Comparison of ENCODE assay signal across 16 mouse cellular contexts in the genomic region with DNA sequence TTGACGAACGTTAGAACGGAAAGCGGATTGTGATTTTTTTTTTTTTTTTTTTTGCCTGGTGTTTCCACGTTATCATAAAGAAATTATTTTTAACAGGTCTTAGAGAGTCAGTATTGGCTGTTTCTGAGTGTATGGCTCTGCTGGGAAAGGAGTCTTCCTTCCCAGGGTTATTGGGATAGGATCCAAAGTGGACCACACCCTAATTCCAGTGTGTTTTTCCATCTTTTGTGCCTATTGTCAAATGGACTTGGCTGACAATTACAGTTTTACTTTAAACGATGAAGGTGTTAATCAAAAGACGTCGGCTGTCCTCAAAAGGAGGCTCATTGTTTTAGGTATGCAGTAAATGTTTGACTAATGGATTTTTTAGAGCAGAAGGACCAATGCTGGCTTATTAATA. TPM values are rescaled to one million over a fixed set of nuclear protein-coding genes. Genes with fewer than 3 reads are reported as not detected.
DNase-seq lines count a peak whose midpoint lies in the region; ATAC-seq and TF ChIP-seq lines count a peak whose summit lies in the region.
"Had no signal": no experiment of that assay in that cellular context is flagged by ENCODE, and none has a peak within 500 bp of the region (broad histone marks: within the 10 kb centered on the region; RNA-seq: fewer than 3 reads in every experiment).

No protein-coding gene starts in this region.

- H3K4me3 ChIP-seq in heart, adult 2 months: no peak overlapping the region
- H3K4me3 ChIP-seq in heart, embryonic 11.5 days (ENCODE audit: low read depth, low read length): no peak overlapping the region
- H3K4me3 ChIP-seq in kidney, adult 2 months (ENCODE audit: insufficient read depth, low read depth, low read length): no peak overlapping the region
- H3K4me3 ChIP-seq in kidney, embryonic 15.5 days (replicated peaks): no peak overlapping the region
- peak overlapping the region; percentile 82; the same call in 1 of the 2 replicates for H3K4me3 ChIP-seq in testis, adult 2 months (ENCODE audit: control insufficient read depth, low read depth, low read length)
- H3K4me3 ChIP-seq: hindbrain, embryonic 12.5 days; limb, embryonic 13.5 days; liver, embryonic 13.5 days; lung, embryonic 15.5 days; neural tube, embryonic 13.5 days had no signal

- WGBS in heart, adult 2 months: 34% methylated on average over 8 of the region's 8 CpGs
- 71% methylated on average over 8 of the region's 8 CpGs for WGBS in heart, embryonic 11.5 days (ENCODE audit: insufficient replicate concordance)
- 54% methylated on average over 8 of the region's 8 CpGs for WGBS in kidney, adult 2 months
- 68% methylated on average over 8 of the region's 8 CpGs for WGBS in kidney, embryonic 15.5 days

- no peaks in the 10 kb centered on the region for H3K9me3 ChIP-seq in heart, embryonic 11.5 days (replicated peaks; ENCODE audit: control insufficient read depth, low read length)
- H3K9me3 ChIP-seq in kidney, embryonic 15.5 days (replicated peaks): no peaks in the 10 kb centered on the region
- H3K9me3 ChIP-seq: hindbrain, embryonic 12.5 days; limb, embryonic 13.5 days; liver, embryonic 13.5 days; lung, embryonic 15.5 days; neural tube, embryonic 13.5 days had no signal

- no peak overlapping the region for H3K4me2 ChIP-seq in heart, embryonic 11.5 days
- no peak overlapping the region for H3K4me2 ChIP-seq in kidney, embryonic 15.5 days
- H3K4me2 ChIP-seq: hindbrain, embryonic 12.5 days; limb, embryonic 13.5 days; liver, embryonic 13.5 days; lung, embryonic 15.5 days; neural tube, embryonic 13.5 days had no signal

- H3K79me2 ChIP-seq in heart, adult 2 months (replicated peaks; ENCODE audit: control insufficient read depth, insufficient read depth, low read length): peaks cover 5% of the 10 kb centered on the region; the same call in 1 of the 2 replicates

- H3K27ac ChIP-seq in heart, adult 2 months: peak overlapping the region; percentile 81
- no peak overlapping the region for H3K27ac ChIP-seq in heart, embryonic 11.5 days (ENCODE audit: low read depth, low read length)
- no peak overlapping the region for H3K27ac ChIP-seq in kidney, adult 2 months (ENCODE audit: insufficient read depth, low read depth, low read length)
- H3K27ac ChIP-seq in kidney, embryonic 15.5 days: no peak overlapping the region
- H3K27ac ChIP-seq in testis, adult 2 months (ENCODE audit: control insufficient read depth, insufficient read depth, low read depth, low read length): no peak overlapping the region
- H3K27ac ChIP-seq: hindbrain, embryonic 12.5 days; limb, embryonic 13.5 days; liver, embryonic 13.5 days; lung, embryonic 15.5 days; neural tube, embryonic 13.5 days had no signal

- no peak for TF ChIP-seq EP300 in heart, adult 2 months (IDR thresholded peaks at IDR 0.05; ENCODE audit: insufficient read depth, low read depth, low read length)

- peaks cover 7% of the 10 kb centered on the region for H3K4me1 ChIP-seq in heart, adult 2 months (ENCODE audit: control insufficient read depth, insufficient read depth, low read length)
- H3K4me1 ChIP-seq in heart, embryonic 11.5 days (ENCODE audit: control insufficient read depth, insufficient read depth, low read length): peaks cover 4% of the 10 kb centered on the region; the same call in 1 of the 2 replicates
- H3K4me1 ChIP-seq in kidney, adult 2 months (ENCODE audit: control insufficient read depth, insufficient read depth, low read length): peaks cover 5% of the 10 kb centered on the region
- H3K4me1 ChIP-seq in kidney, embryonic 15.5 days: peaks cover 21% of the 10 kb centered on the region
- peaks cover 13% of the 10 kb centered on the region for H3K4me1 ChIP-seq in testis, adult 2 months (ENCODE audit: control insufficient read depth, insufficient read depth, low read length)

- no peak for TF ChIP-seq POLR2A in heart, adult 2 months (IDR thresholded peaks at IDR 0.05; ENCODE audit: insufficient read depth, low read depth, low read length)
- TF ChIP-seq POLR2A in kidney, adult 2 months (IDR thresholded peaks at IDR 0.05; ENCODE audit: low read depth, low read length): no peak
- no peak for TF ChIP-seq POLR2A in testis, adult 2 months (IDR thresholded peaks at IDR 0.05; ENCODE audit: control insufficient read depth, low read depth, low read length)

- H3K36me3 ChIP-seq in heart, adult 2 months (ENCODE audit: control insufficient read depth, insufficient read depth, low read length): peaks cover 5% of the 10 kb centered on the region; the same call in 1 of the 2 replicates
- no peaks in the 10 kb centered on the region for H3K36me3 ChIP-seq in heart, embryonic 11.5 days (ENCODE audit: control insufficient read depth, insufficient read depth, low read length)
- no peaks in the 10 kb centered on the region for H3K36me3 ChIP-seq in kidney, adult 2 months (ENCODE audit: control insufficient read depth, insufficient read depth, low read length)
- H3K36me3 ChIP-seq in kidney, embryonic 15.5 days: no peaks in the 10 kb centered on the region
- H3K36me3 ChIP-seq in testis, adult 2 months (ENCODE audit: control insufficient read depth, insufficient read depth, low read length): no peaks in the 10 kb centered on the region
- H3K36me3 ChIP-seq: hindbrain, embryonic 12.5 days; limb, embryonic 13.5 days; liver, embryonic 13.5 days; lung, embryonic 15.5 days; neural tube, embryonic 13.5 days had no signal

- no peaks in the 10 kb centered on the region for H3K27me3 ChIP-seq in heart, adult 2 months (ENCODE audit: control insufficient read depth, insufficient read depth, low read length)
- H3K27me3 ChIP-seq in heart, embryonic 11.5 days (ENCODE audit: control insufficient read depth, insufficient read depth, low read length): no peaks in the 10 kb centered on the region
- no peaks in the 10 kb centered on the region for H3K27me3 ChIP-seq in kidney, adult 2 months (replicated peaks; ENCODE audit: control insufficient read depth, insufficient read depth, low read length)
- no peaks in the 10 kb centered on the region for H3K27me3 ChIP-seq in kidney, embryonic 15.5 days
- H3K27me3 ChIP-seq in testis, adult 2 months (ENCODE audit: control insufficient read depth, insufficient read depth, low read length): no peaks in the 10 kb centered on the region
- H3K27me3 ChIP-seq: hindbrain, embryonic 12.5 days; limb, embryonic 13.5 days; liver, embryonic 13.5 days; lung, embryonic 15.5 days; neural tube, embryonic 13.5 days had no signal

- no peak for TF ChIP-seq CTCF in heart, adult 2 months (IDR thresholded peaks at IDR 0.05)
- TF ChIP-seq CTCF in kidney, adult 2 months (conservative IDR thresholded peaks at IDR 0.05; ENCODE audit: insufficient read depth, insufficient read length, low read depth, low read length): no peak
- no peak for TF ChIP-seq CTCF in testis, adult 2 months (IDR thresholded peaks at IDR 0.05; ENCODE audit: control insufficient read depth, insufficient read depth, insufficient replicate concordance, low read depth, low read length)

- H3K9ac ChIP-seq in heart, adult 2 months (ENCODE audit: low read depth, low read length): no peak overlapping the region
- no peak overlapping the region for H3K9ac ChIP-seq in heart, embryonic 11.5 days (ENCODE audit: low read depth, low read length)
- no peak overlapping the region for H3K9ac ChIP-seq in kidney, embryonic 15.5 days
- H3K9ac ChIP-seq: hindbrain, embryonic 12.5 days; limb, embryonic 13.5 days; liver, embryonic 13.5 days; lung, embryonic 15.5 days; neural tube, embryonic 13.5 days had no signal

- intact Hi-C loops in heart, adult 2 months (cut with DNase I): loop anchor here (5.0 kb wide), 2 partner anchors 126 to 194 kb away; no protein-coding TSS in a partner anchor

- DNase-seq in heart, adult 2 months: no peak
- peak; percentile 59 for DNase-seq in kidney, adult 2 months
- DNase-seq in testis, postnatal 14 days (ENCODE audit: low spot score): no peak
- no peak for DNase-seq in right cerebral cortex, postnatal 25 days
- DNase-seq: cerebellum, adult 8-10 months; kidney, adult 9 months; liver, embryonic 13.5 days; right cerebral cortex, adult 18-20 months; thymus, postnatal 25 days had no signal

- no peak for ATAC-seq in heart, embryonic 11.5 days (replicated peaks; ENCODE audit: insufficient number of reproducible peaks, low FRiP score, low TSS enrichment)
- no peak for ATAC-seq in kidney, embryonic 15.5 days (replicated peaks; ENCODE audit: low FRiP score)

RNA-seq across cellular contexts. Expression of gene Ctnnb1, which starts 1.8 kb away (rescaled TPM):
- total RNA-seq in heart, adult 2 months (2021): 100 to 1,000 TPM; 382 to 431 TPM
- polyA plus RNA-seq in heart, adult 2 months (2012; rRNA removed): 138 and 180 TPM in 2 replicates
- polyA plus RNA-seq in heart, embryonic 11.5 days (2014; fragmentation: Nextera tagmentation; extraction: Ambion mirVana): 433 and 469 TPM in 2 replicates
- 102 and 156 TPM in 2 replicates for polyA plus RNA-seq in kidney, adult 2 months (2012; rRNA removed)
- 543 and 552 TPM in 2 replicates for polyA plus RNA-seq in kidney, embryonic 15.5 days (2015; fragmentation: Nextera tagmentation; extraction: Ambion mirVana)
- 29.8 and 41.4 TPM in 2 replicates for polyA plus RNA-seq in testis, adult 2 months (2012; rRNA removed)
